Comparison of ENCODE assay signal across 12 mouse cellular contexts in genomic region chr3:128145329-128145728, GRCm38 (mm10).
"Had no signal": no experiment of that assay in that cellular context is flagged by ENCODE, and none has a peak within 500 bp of the region (broad histone marks: within the 10 kb centered on the region; RNA-seq: fewer than 3 reads in every experiment).

No protein-coding gene starts in this region.

- H3K9ac ChIP-seq: liver, embryonic 15.5 days; midbrain, embryonic 15.5 days; neural tube, embryonic 12.5 days had no signal

- H3K4me2 ChIP-seq: liver, embryonic 11.5 days; liver, embryonic 15.5 days; midbrain, embryonic 15.5 days; neural tube, embryonic 12.5 days had no signal

- H3K27ac ChIP-seq: layer of hippocampus, adult 2 months; liver, embryonic 15.5 days; midbrain, embryonic 15.5 days; neural tube, embryonic 12.5 days had no signal

- H3K36me3 ChIP-seq: liver, embryonic 15.5 days; midbrain, embryonic 15.5 days; neural tube, embryonic 12.5 days had no signal

- H3K4me1 ChIP-seq: liver, embryonic 15.5 days; midbrain, embryonic 15.5 days; neural tube, embryonic 12.5 days had no signal

- H3K27me3 ChIP-seq: liver, embryonic 15.5 days; midbrain, embryonic 15.5 days; neural tube, embryonic 12.5 days had no signal

- H3K9me3 ChIP-seq: liver, embryonic 15.5 days; midbrain, embryonic 15.5 days; neural tube, embryonic 12.5 days had no signal

- DNase-seq: kidney, adult 11 months; kidney, postnatal 14 days; lung, adult 2 months; lung, postnatal 36 days; right cerebral cortex, postnatal 14 days; thymus, postnatal 36 days had no signal

- ATAC-seq: lung, postnatal 0 days; midbrain, embryonic 15.5 days had no signal

- H3K4me3 ChIP-seq: layer of hippocampus, adult 2 months; liver, embryonic 15.5 days; midbrain, embryonic 15.5 days; neural tube, embryonic 12.5 days had no signal
